Mouse (Mus musculus) adrenal gland, postnatal 36 days (tissue): ENCODE results near the gene Ctse. TPM values are rescaled to one million over a fixed set of nuclear protein-coding genes. Genes with fewer than 3 reads are reported as not detected.

Source experiments
- DNase-seq, 2 experiments: peaks; one replicate each; pipeline ENCODE4 v3.0.0; 2021; ENCODE audit warnings: mixed read lengths in 1 of 2
- long read RNA-seq, 2 experiments: library from polyadenylated mRNA; stranded (forward); transcript quantifications; one replicate each; pipeline ENCODE4 v2.0.0; 2021; ENCODE audit warnings: borderline sequencing depth in 2 of 2
- total RNA-seq, 2 experiments: library from RNA; stranded (reverse); gene quantifications; 2 replicates each; pipeline ENCODE4 v1.2.3; 2021

Gene Ctse
- under 1 TPM; 0.33 to 0.36 TPM for total RNA-seq
- long read RNA-seq, experiment 1 = 0 reads
- long read RNA-seq, experiment 2 = 0 reads

DNA sequence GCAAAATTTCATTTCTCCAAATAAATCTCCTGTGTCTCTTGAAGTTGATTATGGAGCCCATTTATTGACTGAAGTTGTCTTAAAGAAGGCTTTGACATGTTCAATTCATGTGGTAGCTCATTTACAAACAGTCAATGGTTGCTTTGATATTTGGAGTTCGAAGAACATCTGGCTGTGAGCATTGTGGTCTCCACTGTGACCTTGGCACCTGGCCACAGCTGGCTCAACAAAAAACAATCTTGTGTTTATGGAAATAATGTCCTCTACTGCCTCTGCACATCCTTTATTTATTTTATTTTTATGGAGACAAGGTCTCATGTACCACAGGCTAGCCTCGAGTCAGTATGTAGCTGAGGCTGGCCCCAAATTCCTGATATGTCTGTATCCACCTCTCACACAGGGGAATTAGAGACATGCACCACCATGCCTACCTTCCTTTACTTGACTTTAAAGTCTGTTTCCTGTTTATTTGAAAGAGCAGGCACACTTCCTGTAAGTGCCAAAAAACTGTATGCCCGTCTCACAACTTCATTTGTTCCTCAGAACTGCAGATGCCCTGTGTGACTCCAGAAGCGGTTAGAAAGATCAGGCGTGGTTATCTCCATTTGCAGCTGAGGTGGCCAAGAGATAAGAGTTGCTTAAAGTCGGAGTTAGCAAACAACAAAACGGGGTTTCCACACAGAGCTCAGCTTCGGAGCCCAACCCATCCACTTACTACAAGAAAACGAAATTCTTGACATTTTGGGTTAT is at the start of gene Ctse:
Ctse (plus strand) TSS at position 516 of the 750 bp plus-strand sequence.
- DNase-seq = no peak

- DNase-seq = no peak
Measured at GRCm38 (mm10) chr1:131598905-131599304, 39.2 kb upstream of the Ctse start, which contains the start of gene Avpr1b. Avpr1b (plus strand) TSS chr1:131599239.

DNA sequence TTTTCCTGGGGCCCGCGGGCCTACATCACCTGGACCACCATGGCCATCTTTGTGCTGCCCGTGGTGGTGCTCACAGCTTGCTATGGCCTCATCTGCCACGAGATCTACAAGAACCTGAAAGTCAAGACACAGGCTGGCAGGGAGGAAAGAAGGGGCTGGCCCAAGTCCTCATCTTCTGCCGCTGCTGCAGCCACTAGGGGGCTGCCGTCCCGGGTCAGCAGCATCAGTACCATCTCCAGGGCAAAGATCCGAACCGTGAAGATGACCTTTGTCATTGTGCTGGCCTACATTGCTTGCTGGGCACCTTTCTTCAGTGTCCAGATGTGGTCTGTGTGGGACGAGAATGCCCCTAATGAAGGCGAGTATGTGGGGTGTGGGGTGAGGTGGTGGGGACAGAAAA is 37.8 kb upstream of the Ctse start:
- DNase-seq = no peak

DNA sequence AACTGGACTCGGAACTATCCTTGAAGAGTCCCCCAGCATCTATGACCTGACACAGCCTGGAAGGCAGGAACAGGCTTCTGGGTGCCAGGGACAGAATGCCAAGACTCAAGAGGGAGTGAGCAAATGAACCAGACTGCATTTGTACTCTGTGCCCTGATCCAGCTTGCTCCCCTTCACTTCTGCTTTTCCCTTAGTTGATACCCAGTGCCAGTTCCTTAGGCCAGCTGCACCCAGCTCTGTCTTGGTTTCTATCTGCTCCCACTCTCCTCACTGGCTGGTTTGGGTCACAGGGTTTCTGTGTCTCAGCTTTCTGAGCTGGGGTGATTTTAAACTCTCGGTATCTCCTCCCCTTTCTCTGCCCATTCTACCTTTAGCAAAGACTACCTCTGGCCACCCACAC is 31.4 kb upstream of the Ctse start:
- DNase-seq = no peak

- no peak for DNase-seq
Measured at GRCm38 (mm10) chr1:131612556-131613155, 25.4 kb upstream of the Ctse start.

DNA sequence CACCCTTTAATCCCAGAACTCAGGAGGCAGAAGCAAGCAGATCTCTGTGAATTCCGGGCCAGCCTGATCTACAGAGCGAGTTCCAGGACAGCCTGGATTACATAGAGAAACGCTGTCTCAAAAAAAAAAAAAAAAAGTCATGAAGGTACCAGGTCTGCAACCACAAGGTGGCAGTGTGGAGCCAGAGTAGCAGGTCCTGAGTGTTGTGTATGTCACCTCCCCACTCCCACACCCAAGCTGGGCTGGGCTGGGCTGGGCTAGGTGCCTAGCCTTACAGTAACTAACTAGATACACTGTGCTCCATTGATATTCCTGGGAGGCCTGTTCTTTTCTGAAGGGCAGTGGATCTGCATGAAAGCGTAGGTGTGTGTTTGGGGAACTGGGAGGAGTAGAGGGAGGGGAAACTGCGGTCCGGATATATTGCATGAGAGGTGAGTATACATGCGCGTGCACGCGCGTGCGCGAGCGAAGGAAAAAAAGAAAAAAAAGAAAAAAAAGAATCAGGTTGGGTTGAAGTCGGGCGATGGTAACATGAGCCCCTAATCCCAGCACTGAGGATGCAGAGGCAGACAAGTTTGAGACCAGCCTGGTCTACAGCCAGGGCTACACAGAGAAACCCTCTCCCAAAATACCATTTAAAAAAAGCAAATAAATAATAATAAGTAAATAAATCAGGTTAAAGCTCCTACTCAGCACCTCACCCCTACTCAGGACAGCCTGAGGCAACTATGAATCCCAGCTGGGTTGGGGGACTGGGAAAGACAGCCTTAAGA is 24.6 kb upstream of the Ctse start:
- peak; percentile 67 to 81 for DNase-seq

- DNase-seq = no peak
Measured at GRCm38 (mm10) chr1:131614641-131615040, 23.5 kb upstream of the Ctse start.

DNA sequence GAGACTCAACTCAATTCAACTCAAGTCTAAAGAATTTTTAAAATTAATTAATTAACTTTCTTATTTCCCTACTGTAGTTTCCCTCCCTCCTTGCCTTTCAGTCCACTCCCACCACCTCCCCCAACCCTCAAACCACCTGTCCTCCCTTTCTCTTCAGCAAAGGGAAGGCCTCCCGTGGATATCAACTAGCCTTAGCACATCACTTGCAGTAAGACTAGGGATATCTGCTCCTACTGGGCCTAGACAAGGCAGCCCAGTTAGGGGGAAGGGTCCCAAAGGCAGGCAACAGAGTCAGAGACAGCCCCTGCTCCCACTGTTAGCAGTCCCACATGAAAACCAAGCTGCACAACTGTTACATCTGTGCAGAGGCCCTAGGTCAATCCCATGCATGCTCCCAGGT is 22.0 kb upstream of the Ctse start:
- no peak for DNase-seq

DNA sequence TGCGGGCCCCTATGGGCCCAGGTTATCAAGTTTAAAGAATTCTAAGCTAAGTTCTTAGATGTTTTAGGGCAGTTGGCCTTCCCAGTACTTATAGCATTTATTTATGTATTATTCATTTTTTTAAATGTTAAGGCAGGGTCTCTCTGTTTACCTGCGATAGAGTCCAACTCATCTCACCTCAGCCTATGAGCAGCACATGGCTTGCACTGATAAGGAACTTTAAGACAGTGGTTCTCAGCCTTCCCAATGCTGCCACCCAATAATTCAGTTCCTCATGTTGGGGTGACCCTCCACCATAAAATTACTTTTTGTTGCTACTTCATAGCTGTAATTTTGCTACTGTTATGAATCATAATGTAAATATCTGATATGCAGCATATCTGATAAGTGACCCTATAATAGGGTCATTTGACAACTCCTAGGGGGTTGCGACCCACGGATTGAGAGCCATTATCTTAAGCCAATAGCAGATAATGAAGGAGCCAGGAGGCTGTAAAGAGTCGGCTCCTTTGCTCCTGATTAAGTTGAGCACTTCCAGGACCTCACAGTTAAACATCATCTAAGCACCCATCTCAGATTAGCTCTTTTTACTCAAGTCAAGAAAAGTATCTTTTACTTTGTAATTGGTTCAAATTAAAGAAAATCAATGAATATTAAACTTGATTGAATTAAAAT is 21.4 kb upstream of the Ctse start:
- no peak for DNase-seq

DNA sequence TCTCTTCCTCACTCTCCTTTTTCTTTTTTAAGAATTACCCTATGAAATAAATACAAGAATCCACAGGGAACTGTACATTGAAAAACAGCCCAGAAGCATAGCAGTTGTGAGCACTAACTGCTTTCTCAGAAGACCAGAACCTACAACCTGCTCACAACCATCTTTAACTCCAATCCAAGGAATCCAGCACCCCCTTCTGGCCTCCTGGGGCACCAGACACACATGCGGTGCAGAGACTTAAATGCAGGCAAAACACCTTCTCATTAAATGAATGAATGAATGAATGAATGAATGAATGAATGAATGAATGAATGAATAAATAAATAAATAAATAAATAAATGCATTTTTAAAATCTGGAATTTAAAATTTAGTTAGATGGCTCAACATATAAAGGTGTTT is 19.5 kb upstream of the Ctse start:
- no peak for DNase-seq

DNA sequence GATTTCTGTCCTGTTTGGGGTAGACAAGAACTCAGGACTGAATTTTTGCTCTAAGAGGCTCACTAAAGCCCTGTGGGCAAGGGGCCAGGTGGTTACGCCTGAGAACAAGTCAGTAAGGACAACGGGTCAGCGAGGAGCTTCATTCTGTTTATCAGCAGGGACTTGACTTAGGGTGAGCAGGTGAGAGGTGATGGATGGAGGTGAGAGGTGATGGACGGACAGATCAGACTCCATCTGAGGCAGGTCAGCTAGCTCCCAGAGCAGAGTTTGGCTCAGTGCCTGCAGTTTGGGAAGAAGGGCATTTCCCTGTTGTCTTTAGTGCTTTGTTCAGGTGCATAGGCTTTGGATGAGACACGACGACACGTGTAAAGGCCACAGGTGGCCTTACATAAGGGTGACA is 18.8 kb upstream of the Ctse start:
- no peak for DNase-seq

DNA sequence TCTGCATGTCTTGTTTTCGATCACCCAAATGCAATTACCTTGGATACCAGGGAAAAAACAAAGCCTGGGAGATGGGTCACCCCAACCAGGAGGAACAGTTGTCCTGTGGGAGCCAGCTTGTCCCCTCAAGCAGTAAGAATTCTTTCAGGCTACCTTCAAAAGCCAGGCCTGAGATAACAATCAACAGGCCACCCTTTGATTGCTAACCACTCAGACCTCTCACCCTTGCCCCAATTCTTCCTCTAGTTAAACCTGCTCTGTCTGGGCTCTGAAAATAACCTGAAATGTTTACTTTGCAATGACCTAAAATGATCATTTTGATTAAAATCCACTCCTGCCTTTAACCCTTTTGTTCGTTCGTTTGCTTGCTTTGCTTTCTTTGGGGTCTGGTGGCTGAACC is 14.5 kb upstream of the Ctse start:
- no peak for DNase-seq

DNA sequence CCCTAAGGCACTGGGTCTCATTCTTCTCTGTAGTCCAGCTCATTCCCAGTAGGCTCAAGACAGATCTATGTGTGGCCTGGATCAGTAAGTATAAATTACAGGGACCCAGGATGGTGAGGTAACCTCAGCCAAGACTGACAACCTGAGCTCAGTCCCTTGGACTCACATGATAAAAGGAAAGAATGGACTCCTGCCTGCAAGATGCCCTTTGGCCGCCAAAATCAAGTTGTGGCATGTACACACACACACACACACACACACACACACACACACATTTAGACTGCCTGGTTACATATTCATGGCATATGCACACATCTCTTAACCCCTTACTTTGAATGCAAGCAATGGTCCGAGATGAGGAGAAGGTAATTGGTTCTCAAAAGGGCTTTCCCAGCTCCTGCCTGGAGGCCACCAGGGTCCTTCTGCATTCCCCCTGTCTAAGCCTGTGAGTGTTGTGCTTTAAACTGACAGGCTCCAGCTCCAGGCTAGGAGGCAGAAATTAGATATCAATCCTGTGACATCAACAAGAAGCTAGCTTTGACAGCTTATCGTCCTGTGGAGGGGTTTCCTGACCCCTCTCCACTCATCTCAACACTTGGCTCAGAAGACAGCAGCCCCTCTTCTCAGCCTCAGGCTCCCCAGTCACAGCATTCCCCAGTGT is 13.8 kb upstream of the Ctse start:
- no peak for DNase-seq

GRCm38 (mm10) chr1:131626200-131626599 is 11.9 kb upstream of the Ctse start:
- DNase-seq = no peak

GRCm38 (mm10) chr1:131632216-131632615 is 5.9 kb upstream of the Ctse start:
- DNase-seq = peak in 1 of 2 experiments; percentile 7

GRCm38 (mm10) chr1:131634495-131634894 is 3.6 kb upstream of the Ctse start:
- DNase-seq = no peak

- no peak for DNase-seq
Measured at GRCm38 (mm10) chr1:131638541-131639421, 675 bp downstream of the Ctse start.

DNA sequence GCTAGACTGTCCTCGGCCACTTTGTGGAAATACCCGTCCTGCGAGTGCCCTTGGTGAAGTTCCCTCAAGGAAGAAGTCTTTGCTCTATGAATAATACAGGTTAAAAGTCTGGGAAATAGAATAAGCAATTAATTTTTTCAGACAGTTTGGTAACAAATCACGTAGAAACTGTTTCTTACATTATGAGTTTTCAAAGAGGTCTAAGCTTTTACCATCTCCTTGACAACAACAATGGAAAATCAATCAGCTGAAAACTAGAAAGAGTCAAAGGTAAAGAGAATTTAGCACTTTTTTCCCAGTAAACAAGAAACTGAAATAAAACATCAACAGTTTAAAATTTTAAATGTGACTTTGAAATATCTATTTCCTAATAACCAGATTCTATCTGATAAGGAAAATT is 2.0 kb downstream of the Ctse start:
- no peak for DNase-seq

- DNase-seq = no peak
Measured at GRCm38 (mm10) chr1:131641565-131641964, 3.5 kb downstream of the Ctse start.

- no peak for DNase-seq
Measured at GRCm38 (mm10) chr1:131642251-131642650, 4.1 kb downstream of the Ctse start.
